Mouse (Mus musculus): ENCODE results near the gene Pimreg. TPM values are rescaled to one million over a fixed set of nuclear protein-coding genes. Genes with fewer than 3 reads are reported as not detected.

Gene Pimreg
- polyA plus RNA-seq, 1 experiment from 2014 or later, result 76.9 TPM

DNA sequence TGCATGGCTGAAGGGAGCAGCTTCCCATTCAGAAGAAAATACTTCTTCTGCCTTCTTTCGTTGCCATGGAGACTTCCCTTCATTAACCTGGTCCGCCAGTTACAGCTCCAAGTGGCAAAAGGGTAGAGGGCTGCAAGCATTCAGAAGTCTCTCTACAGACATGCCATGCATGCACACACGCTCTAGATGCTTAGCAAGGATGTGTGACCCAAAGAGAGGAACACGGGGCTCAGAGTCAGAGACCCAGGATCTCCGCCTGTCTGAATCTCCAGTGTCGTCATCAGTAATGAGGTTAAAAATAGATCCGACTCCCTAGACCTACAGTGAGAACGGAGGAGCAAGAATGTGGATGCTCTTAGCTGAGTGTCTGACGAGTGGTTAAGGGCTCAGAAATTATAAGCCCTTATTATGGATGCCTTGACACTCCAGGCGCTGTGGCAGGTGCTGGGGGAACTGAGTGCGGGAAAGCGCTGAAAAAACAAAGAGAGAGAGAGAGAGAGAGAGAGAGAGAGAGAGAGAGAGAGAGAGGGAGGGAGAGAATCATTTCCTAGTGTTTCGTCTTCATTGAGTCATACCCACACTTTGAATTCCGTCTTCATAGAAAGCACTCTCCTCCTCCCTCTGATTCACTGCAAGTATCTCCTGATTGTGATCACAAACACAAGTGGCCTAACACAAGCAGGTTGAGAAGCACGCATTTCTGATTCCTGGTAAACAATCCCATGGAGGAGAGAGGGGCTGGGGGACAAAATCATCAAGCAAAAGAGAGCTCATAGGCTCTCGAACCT is 2.0 kb upstream of the Pimreg start:
- no peak overlapping the region for H3K4me3 ChIP-seq (ENCODE audit: low read length)
- no peak overlapping the region for H3K27ac ChIP-seq (ENCODE audit: low read length)
- H3K4me2 ChIP-seq (ENCODE audit: low read depth, low read length), result no peak overlapping the region
- no peaks in the 10 kb centered on the region for H3K9me3 ChIP-seq (ENCODE audit: control insufficient read depth, low read length)
- H3K27me3 ChIP-seq (replicated peaks; ENCODE audit: control insufficient read depth, insufficient read depth, low read length), result no peaks in the 10 kb centered on the region
- ATAC-seq, result no peak
- WGBS, result 35% methylated on average over 16 of the region's 16 CpGs
- H3K4me1 ChIP-seq (ENCODE audit: control insufficient read depth, insufficient read depth, low read length), result peaks cover 21% of the 10 kb centered on the region
- H3K36me3 ChIP-seq (ENCODE audit: control insufficient read depth, insufficient read depth, low read length), result no peaks in the 10 kb centered on the region
- H3K9ac ChIP-seq (ENCODE audit: low read depth, low read length), result no peak overlapping the region

DNA sequence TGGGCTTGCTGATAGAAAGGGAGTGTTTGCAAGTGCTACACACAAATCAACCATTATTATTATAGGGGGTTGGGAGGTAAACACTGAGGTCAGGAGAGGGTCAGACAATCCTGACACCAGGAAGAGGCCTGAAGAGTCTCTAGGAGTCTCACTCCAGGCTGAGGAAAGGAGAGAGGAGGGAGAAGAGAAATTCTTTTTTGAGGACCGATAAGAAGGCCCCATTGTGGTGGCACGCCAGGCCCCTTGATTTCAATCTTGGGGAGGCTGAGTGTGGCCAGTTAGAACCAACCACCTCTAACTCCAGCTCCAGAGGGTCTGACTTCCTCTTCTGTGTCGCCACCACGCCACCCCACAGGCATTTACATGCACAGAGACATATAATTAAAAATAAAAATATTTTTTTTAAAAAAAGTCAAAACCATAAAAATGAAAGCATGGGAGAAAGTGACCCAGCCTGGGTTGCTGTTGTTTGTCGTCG is 503 bp upstream of the Pimreg start:
- Histone ChIP-seq H3K36me3 (ENCODE audit: control insufficient read depth, insufficient read depth, low read length) (no peaks in the 10 kb centered on the region), H3K4me2 (ENCODE audit: low read depth, low read length) (peak overlapping the region; percentile 75), H3K9me3 (ENCODE audit: control insufficient read depth, low read length) (no peaks in the 10 kb centered on the region), H3K27ac (ENCODE audit: low read length) (peak overlapping the region; percentile 5; the same call in 1 of the 2 replicates), H3K9ac (ENCODE audit: low read depth, low read length) (peak overlapping the region; percentile 51; the same call in 1 of the 2 replicates), H3K4me3 (ENCODE audit: low read length) (peak overlapping the region; percentile 60), H3K27me3 (replicated peaks; ENCODE audit: control insufficient read depth, insufficient read depth, low read length) (no peaks in the 10 kb centered on the region), H3K4me1 (ENCODE audit: control insufficient read depth, insufficient read depth, low read length) (peaks cover 21% of the 10 kb centered on the region)
- ATAC-seq, result no peak
- 23% methylated on average over 6 of the region's 6 CpGs for WGBS

DNA sequence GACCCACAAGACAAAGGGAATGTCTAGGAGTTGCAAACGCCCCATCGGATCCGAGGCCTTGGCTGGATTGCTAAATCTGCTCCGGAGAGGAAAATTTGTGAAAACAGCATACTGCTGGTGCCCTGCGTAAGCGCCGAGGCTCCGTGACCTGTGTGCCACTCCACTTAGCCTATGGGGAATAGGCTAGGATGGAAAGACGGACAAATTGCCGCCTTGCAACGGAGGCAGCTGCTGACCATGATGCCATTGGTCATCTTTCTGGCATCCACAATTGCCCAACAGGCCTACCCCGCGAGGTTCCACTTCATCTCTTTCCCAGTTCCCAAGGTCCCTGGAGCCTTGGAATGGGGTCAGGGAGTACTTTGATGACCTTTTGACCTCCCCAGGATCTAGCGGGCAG is 799 bp downstream of the Pimreg start:
- H3K36me3 ChIP-seq (ENCODE audit: control insufficient read depth, insufficient read depth, low read length), result no peaks in the 10 kb centered on the region
- H3K9ac ChIP-seq (ENCODE audit: low read depth, low read length), result peak overlapping the region; percentile 65
- H3K27me3 ChIP-seq (replicated peaks; ENCODE audit: control insufficient read depth, insufficient read depth, low read length), result no peaks in the 10 kb centered on the region
- ATAC-seq, result no peak
- peaks cover 21% of the 10 kb centered on the region for H3K4me1 ChIP-seq (ENCODE audit: control insufficient read depth, insufficient read depth, low read length)
- WGBS, result under 1% methylated on average over 14 of the region's 14 CpGs
- H3K9me3 ChIP-seq (ENCODE audit: control insufficient read depth, low read length), result no peaks in the 10 kb centered on the region
- H3K27ac ChIP-seq (ENCODE audit: low read length), result no peak overlapping the region
- peak overlapping the region; percentile 60 for H3K4me3 ChIP-seq (ENCODE audit: low read length)
- peak overlapping the region; percentile 75 for H3K4me2 ChIP-seq (ENCODE audit: low read depth, low read length)

DNA sequence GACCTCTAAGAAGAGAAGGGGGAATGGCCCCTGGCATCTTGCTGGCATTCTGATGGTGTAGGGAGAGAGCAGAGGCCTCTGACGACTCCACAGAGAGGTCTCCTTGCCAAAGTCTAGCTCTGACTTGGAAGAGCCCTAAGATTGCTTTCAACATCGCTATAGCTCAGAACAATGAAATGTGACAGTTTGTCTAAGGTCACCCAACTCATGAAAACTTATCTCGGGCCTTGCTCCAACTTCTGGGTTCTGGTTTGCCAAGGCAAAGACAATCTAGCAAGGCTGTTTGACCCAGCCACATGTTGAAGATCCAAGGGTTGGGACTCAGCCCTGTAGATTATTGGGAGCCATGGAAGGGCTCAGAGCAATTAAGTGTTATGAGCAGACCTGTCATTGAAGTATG is 2.4 kb downstream of the Pimreg start:
- 80% methylated on average over 3 of the region's 3 CpGs for WGBS
- H3K4me2 ChIP-seq (ENCODE audit: low read depth, low read length), result no peak overlapping the region

DNA sequence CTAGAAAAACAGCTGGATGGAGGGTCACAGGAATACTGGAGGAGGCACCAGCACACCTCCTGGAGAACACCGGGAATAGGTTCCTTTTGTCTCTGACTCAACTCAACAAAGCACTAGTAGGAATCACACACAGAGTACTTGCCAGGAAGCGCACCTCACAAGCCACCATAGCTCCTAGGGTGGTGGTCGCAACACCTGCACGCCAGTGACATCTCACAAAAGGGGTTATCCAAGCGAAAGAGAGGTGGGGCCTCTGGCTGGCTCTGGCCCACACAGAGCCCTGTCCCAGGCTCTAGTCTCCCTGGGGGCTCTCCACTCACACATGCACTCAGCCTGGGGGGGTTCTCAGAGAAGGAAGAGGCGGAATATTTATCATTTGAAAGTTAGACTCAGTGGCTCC is 6.9 kb downstream of the Pimreg start:
- no peak overlapping the region for H3K4me3 ChIP-seq (ENCODE audit: low read length)
- H3K27me3 ChIP-seq (replicated peaks; ENCODE audit: control insufficient read depth, insufficient read depth, low read length), result peaks cover 14% of the 10 kb centered on the region
- no peak overlapping the region for H3K4me2 ChIP-seq (ENCODE audit: low read depth, low read length)
- H3K4me1 ChIP-seq (ENCODE audit: control insufficient read depth, insufficient read depth, low read length), result peaks cover 16% of the 10 kb centered on the region
- no peak for ATAC-seq
- H3K9me3 ChIP-seq (ENCODE audit: control insufficient read depth, low read length), result no peaks in the 10 kb centered on the region
- H3K27ac ChIP-seq (ENCODE audit: low read length), result no peak overlapping the region
- 72% methylated on average over 6 of the region's 6 CpGs for WGBS
- H3K36me3 ChIP-seq (ENCODE audit: control insufficient read depth, insufficient read depth, low read length), result no peaks in the 10 kb centered on the region
- no peak overlapping the region for H3K9ac ChIP-seq (ENCODE audit: low read depth, low read length)

More for the DNA sequence above, 2.4 kb downstream of the Pimreg start:
- no peak for ATAC-seq
- Histone ChIP-seq H3K36me3 (ENCODE audit: control insufficient read depth, insufficient read depth, low read length) (no peaks in the 10 kb centered on the region), H3K4me1 (ENCODE audit: control insufficient read depth, insufficient read depth, low read length) (peaks cover 21% of the 10 kb centered on the region), H3K9ac (ENCODE audit: low read depth, low read length) (no peak overlapping the region), H3K4me3 (ENCODE audit: low read length) (no peak overlapping the region), H3K27me3 (replicated peaks; ENCODE audit: control insufficient read depth, insufficient read depth, low read length) (no peaks in the 10 kb centered on the region), H3K27ac (ENCODE audit: low read length) (no peak overlapping the region), H3K9me3 (ENCODE audit: control insufficient read depth, low read length) (no peaks in the 10 kb centered on the region)

DNA sequence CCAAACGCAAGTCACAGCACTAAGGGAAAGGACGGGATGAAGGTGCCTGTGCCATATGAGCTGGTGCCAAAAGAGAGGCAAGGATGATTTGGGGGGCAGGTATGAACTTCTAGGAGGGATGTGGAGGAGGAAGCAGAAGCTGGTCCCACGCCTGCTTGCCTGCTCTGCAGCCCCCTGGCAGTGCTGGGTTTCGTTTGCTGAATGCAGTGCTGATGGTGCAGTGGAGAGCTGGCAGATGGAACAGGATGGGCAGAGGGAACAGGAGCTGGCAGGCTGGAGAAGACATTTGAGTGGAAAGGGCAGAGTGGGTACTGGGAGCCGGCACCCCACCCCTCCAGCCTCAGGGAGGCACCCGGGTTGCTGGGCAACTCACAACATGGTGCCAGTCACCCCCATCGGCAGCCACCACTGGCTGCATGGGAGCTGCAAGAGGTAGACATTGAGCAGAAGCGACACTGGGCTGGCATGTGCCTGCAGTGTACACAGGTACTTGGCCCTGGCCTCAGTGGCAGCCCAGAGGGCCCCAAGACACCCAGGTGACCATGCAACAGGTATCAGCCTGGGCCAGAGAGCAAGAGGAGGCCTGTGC is 7.4 kb downstream of the Pimreg start:
- no peak for ATAC-seq
- Histone ChIP-seq H3K36me3 (ENCODE audit: control insufficient read depth, insufficient read depth, low read length) (no peaks in the 10 kb centered on the region), H3K4me3 (ENCODE audit: low read length) (no peak overlapping the region), H3K27me3 (replicated peaks; ENCODE audit: control insufficient read depth, insufficient read depth, low read length) (peaks cover 14% of the 10 kb centered on the region), H3K27ac (ENCODE audit: low read length) (no peak overlapping the region), H3K9ac (ENCODE audit: low read depth, low read length) (no peak overlapping the region), H3K9me3 (ENCODE audit: control insufficient read depth, low read length) (no peaks in the 10 kb centered on the region), H3K4me1 (ENCODE audit: control insufficient read depth, insufficient read depth, low read length) (peaks cover 14% of the 10 kb centered on the region), H3K4me2 (ENCODE audit: low read depth, low read length) (no peak overlapping the region)
- WGBS, result 75% methylated on average over 8 of the region's 8 CpGs

DNA sequence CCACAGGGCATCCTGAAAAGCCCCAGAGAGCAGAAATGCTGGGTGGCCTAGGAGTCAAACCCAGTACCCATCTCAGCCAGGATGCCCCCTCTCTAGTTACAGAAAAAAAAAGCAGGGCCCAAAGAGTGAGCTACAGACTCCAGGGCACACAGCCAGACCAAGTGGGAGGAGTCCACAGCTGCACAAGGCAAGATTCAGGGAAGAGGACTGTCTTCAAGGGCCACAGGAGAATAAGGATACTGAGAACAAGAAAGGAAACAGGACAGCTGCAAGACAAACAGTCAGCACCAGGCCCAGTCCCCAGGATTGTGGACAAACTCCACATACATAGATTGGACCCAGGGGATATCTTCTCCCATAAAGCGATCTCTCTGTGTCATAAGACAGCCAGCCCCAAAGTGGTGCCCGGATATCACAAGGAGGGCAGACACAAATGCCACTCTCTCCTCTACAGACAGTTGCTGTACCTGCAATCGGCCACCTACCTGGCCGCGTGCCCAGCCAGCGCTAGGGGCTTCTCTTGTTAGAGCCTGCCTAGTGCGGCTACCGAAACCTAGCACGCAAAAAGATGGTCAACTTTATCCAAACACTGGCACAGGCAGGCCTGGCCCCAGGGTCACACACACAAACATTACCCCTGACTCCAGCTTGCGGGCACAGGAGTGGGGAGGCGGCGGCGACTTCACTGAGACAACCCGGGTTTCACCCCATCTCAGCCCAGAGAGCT is 8.5 kb downstream of the Pimreg start:
- 25% methylated on average over 14 of the region's 14 CpGs for WGBS
- H3K9ac ChIP-seq (ENCODE audit: low read depth, low read length), result peak overlapping the region; percentile 65

DNA sequence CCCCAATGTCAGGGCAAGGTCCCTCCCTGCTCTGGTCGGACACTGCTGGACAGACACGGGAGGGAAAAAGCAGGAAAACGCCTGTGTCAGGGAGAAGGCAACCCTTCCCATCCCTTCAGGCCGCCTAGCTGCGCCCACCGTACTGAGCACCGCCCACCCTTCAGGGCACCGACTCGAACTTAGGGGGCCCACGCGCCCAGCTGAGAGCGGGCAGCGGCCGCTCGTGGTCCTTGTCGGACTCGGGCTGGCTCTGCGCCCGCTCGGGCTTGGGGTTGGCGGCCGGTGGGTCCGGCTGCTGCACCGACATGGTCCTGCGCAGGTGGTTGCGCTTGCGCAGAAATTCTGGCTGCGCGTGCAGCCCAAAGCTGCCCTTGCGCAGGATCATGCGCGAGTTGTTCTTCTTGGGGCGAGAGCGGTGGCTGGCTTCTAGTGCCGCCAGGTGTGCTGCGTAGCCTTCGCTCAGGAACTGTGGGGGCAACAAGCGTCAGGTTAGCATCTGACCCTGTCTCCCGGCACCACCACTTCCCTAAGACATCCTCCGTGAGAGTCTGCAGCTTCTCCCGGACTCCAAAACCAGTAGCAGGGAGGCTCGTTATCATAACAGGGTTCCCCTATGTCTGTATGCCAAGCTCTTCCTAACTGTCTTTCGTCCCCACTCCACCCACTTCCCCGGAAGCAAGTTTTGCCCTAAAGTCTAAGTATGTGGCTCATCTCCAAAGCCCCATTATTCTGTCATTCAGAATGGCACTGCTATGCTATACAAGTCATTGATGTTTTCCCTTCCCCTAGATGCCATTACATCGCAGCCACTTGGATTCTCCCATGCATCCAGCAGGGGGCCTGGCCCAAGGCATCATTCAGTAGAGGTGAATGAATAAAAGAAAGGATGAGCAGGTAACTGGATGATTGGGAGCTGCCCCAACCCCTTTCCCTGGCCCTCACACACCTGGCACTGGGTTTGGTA is 9.3 kb downstream of the Pimreg start:
- peak; percentile 62 for ATAC-seq
- H3K36me3 ChIP-seq (ENCODE audit: control insufficient read depth, insufficient read depth, low read length), result no peaks in the 10 kb centered on the region
- 1% methylated on average over 45 of the region's 45 CpGs for WGBS
- H3K4me2 ChIP-seq (ENCODE audit: low read depth, low read length), result peak overlapping the region; percentile 92
- H3K9me3 ChIP-seq (ENCODE audit: control insufficient read depth, low read length), result no peaks in the 10 kb centered on the region
- no peak overlapping the region for H3K27ac ChIP-seq (ENCODE audit: low read length)
- peaks cover 14% of the 10 kb centered on the region for H3K27me3 ChIP-seq (replicated peaks; ENCODE audit: control insufficient read depth, insufficient read depth, low read length)
- H3K9ac ChIP-seq (ENCODE audit: low read depth, low read length), result peak overlapping the region; percentile 65
- H3K4me1 ChIP-seq (ENCODE audit: control insufficient read depth, insufficient read depth, low read length), result peaks cover 14% of the 10 kb centered on the region
- H3K4me3 ChIP-seq (ENCODE audit: low read length), result peak overlapping the region; percentile 55

More for the DNA sequence above, 8.5 kb downstream of the Pimreg start:
- Histone ChIP-seq H3K27me3 (replicated peaks; ENCODE audit: control insufficient read depth, insufficient read depth, low read length) (peaks cover 14% of the 10 kb centered on the region), H3K4me3 (ENCODE audit: low read length) (peak overlapping the region; percentile 55), H3K4me1 (ENCODE audit: control insufficient read depth, insufficient read depth, low read length) (peaks cover 14% of the 10 kb centered on the region), H3K27ac (ENCODE audit: low read length) (no peak overlapping the region), H3K36me3 (ENCODE audit: control insufficient read depth, insufficient read depth, low read length) (no peaks in the 10 kb centered on the region), H3K4me2 (ENCODE audit: low read depth, low read length) (peak overlapping the region; percentile 92), H3K9me3 (ENCODE audit: control insufficient read depth, low read length) (no peaks in the 10 kb centered on the region)
- ATAC-seq, result no peak

Measured in intestine, embryonic 16.5 days (tissue).